Mouse (Mus musculus) cerebellum, adult 9-11 months (tissue): ENCODE results near the gene Bcar1.

ENCODE experiments used
- DNase-seq: peaks from one replicate; pipeline ENCODE4 v3.0.0; 2022

The Bcar1 gene

DNA sequence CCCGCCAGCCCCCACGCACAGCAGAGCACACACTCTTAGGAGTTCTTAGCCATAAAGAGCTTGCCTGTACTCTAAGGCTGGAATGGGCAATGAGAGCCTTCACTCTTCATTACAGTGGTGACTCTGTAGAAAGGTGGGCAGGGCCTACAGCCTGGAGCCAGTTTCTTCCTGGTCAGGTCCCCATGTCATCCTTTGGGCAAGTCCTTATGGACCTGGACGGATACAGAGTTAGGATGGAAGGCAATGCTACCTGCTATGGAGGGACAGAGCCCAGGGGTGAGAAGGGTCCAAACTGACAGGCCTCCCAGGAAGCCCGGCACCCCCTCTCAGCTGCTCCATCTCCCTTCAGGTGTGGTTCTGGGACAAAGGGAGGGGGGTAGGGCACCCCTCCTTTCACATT, 7.8 kb downstream of the Bcar1 start:
- peak; percentile 39 for DNase-seq

DNA sequence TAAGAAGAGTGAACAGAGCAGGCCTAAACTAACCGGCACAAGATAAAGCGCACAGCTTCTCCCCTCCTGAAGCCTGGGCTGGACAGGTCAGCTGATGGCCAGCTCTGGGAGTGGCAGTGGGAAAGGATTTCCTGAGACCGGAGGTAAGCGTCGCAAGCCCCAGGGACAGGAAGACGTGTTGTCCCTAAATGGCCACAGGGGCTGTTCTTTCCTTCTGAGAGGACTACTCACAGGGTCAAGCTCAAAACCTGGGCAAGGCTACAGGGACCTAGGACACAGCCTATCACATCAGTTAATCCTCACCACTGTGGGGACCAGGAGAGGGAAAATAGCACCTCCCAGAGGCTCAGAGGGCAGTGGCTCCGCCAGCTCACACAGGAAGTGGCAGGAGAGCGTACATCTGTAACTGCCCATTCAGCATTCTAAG, 8.3 kb downstream of the Bcar1 start:
- no peak for DNase-seq

DNA sequence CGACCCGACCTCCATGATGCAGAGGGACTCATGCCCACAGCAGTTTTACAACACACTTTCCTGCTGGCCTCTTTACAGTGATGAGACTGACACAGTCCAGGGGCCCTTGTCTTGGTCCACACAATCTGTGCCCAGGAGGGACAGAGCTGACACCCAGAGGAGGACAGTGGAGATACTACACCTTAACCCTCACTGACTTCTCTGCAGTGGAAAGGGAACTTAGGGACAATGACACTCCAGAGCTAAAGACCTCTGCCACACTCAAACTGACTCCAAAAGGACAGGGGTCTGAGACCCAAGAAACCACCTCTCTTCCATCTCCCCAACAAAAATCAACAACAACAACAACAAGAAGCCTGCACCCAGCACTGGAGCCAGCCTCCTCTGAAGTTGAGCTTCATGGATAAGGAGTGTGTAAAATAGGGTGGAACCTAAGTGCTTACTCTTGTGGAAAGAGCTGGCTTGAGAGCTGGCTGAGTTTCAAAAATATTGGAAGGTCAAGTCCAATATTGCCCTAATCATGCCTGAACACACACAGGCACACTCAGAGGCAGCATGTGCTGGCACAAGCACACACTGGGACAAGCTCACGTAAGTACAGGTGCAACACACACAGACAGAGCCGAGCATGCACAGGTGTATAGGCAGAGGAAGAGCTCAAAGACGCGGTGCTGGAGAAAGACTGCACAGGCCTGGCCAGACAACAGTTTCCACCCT, 9.2 kb downstream of the Bcar1 start:
- DNase-seq = peak; percentile 47

DNA sequence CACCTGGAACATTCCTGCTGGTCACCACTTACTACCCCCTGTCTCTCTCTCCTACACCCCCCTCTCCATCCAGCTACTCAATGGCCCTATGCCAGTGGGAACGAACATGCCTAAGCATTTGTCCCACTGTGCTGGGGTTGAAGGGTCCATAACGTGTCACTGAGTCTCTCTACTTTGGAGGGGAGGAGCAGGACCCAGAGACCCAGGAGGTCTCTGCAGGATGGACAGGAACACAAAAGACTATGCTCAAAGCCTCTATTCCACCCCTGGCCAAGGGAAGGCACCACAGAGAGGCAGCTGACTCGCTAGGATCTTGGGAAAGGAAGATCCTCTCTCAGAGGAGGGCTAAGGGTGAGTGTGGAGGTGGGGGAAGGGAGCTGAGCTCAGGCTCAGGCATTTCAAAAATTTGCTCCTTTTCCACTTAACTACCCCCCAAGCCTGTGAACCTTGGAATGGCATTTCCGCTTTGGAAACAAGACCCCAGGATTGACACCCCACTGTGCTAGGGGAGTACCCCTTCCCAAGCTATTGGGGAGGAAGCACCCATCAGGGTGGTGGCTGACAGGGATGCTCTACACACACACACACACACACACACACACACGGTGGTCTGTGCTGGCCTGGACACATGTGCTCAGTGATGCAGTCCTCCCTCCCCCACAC, 9.9 kb downstream of the Bcar1 start:
- DNase-seq = peak; percentile 63

DNA sequence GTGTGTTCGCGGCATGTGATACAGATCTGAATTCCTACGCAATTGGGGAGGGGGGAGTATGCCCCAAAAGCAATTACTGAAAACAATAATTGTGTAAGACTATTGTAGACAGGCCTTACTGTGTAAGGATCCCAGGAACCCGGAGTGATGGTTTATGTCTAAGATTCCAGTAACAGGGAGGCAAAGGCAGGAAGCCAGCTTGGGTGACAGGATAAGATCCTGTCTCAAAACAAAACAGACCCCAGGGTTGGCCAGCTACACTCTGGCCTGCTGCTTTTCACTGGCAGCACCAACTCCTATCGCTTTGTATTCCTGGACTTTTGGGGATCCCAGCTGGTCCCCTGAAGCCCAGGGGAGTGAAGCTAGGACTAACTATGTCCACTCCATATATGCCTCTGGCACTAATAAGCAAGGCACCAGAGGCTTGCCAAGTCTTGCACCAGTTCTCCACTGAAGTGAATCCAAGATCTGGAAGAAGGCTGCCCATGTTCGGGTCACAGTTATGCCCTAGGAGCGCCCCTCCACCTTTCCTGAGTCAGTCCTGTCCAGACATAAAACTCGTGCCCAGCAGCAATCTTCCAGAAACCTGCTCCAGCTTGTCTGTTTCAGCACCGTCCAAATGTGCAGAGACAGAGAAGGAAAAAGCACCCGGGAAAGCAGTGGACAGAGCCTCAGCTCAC, 11.1 kb downstream of the Bcar1 start:
- peak; percentile 59 for DNase-seq

DNA sequence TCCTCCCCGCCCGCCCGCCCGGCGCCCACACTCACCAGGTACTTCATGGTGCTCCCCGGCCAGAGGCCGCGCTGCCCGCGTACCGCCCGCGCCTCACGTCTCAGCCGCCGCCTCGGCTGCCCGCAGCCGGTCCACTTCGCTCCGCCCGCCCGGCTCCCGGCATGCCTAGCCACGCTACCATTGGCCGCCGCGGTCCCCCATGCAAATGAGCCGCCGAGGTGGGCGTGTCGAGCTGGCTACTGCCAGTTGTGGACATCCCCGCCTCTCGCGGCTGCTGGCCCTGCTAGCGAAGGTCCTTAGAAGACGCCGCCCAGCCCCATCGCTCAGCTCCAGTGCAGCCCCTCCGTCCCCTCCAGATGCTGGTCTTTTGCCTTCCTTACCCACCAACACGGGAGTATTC, 11.6 kb downstream of the Bcar1 start:
- peak; percentile 93 for DNase-seq

DNA sequence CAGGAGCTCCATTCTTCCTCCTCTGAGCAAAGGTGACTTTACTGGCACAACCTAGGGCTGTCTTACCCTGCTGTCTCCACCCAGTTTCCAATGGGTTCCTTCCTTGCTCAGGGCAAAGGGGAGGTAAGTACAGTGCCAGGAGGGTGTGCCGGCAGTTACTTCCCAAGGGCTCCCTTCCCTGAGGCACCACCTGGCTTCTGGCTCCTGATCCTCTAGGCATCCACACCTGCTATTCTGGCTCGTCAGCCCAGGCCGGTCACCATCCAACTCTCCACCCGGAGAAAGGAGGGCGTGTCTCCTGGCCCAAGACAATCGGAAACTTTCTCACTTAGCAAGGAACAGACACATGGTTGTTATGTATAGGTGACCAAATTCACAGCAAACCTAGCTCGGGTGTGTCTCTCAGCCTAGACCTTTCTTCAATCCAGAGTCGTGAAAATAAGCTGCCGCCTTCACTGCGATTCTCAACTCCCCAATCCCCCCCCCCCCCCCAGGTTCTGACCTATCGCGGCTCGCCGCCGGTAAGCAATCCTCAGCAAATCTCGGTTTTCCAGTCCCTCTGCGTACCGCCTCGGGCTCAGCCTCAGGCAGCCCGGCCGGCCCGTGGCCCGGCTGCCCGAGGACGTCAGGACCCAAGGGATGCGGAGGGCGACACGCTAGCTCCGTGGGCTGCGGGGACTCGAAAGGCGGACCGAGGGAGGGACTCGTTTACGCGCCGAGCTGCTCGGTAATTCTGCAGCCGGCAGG, 12.2 kb downstream of the Bcar1 start:
- DNase-seq = peak; percentile 72

DNA sequence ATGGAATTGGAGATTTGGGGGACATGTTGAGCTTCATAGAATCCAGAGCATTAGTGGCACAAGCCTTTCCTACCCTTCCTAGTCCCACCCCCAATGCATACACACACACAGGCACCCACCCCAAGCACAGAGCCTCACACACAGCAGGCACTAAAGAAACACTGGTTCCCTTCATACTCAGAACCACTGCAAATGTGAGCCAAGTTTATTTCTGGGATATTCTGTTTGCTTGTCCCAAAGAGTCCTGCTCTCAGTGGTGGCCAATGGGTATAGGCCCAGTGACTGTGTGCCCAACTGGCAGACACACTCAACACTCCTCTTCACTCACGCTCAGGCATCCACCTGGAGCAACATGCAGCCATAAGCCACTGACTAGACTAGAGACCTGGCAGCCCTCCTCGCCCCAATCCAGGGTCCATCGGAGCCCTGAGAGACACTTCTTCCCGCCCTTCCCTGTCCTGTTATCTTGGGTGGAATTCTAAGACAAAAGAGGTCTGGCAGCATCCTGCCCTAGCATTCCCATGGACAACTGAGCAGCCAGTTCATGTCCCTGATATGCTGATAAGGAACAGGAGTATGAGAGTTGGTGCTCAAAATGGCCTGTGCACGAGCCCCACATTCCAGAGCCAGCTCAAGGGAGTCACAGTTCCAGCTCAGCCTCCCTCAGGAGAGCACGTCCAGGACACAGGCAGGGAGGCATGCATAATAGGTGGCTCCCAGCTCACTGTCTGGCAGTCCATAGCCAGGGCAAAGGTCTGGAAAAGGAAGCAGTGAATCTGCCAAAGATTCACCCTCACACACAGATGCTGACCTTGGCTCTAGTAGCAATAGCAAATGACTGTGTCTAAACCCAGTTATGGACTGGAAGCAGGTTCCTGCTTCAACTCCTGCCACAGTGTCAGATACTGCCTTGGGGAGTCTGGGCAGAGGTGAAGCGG, 14.1 kb downstream of the Bcar1 start:
- DNase-seq = peak; percentile 36

DNA sequence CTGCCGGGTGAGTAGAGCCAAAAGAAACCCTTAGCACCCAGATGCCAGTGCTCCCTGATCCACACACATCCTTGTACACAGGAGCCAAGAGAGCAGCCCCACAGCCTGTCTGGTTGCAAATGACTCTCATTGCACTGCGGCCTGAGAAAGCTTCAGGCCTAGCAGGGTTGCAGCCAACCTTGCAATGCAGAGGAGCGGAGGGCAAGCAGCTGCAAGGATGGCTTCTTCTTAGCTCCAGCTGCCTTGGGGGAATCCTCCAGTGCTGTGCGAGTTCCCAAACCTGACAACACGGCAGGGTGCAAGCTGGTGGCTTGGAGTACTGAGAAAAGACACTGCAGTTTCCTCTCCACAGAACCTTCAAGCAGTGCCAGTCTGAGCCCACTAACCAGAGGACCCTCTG, 15.1 kb downstream of the Bcar1 start:
- no peak for DNase-seq

DNA sequence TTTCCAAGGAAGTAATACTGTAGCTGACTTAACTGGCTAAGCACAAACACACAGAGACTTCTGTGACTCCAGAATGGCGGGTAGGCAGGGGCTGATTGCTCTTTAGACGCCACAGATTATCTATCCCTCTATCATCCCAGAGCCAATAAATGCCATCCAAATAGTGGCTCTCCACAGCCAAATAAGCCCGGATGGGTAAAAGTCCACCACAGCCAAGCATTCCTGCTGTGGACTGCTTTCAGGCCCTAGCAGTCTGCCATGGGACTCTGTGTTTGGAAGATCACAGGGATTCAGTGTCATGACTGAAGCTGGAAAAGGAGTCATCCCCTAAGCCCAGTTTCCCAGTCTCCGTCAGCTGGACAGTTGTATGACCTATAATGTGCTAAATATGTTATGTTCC, 16.1 kb downstream of the Bcar1 start:
- DNase-seq = no peak

DNA sequence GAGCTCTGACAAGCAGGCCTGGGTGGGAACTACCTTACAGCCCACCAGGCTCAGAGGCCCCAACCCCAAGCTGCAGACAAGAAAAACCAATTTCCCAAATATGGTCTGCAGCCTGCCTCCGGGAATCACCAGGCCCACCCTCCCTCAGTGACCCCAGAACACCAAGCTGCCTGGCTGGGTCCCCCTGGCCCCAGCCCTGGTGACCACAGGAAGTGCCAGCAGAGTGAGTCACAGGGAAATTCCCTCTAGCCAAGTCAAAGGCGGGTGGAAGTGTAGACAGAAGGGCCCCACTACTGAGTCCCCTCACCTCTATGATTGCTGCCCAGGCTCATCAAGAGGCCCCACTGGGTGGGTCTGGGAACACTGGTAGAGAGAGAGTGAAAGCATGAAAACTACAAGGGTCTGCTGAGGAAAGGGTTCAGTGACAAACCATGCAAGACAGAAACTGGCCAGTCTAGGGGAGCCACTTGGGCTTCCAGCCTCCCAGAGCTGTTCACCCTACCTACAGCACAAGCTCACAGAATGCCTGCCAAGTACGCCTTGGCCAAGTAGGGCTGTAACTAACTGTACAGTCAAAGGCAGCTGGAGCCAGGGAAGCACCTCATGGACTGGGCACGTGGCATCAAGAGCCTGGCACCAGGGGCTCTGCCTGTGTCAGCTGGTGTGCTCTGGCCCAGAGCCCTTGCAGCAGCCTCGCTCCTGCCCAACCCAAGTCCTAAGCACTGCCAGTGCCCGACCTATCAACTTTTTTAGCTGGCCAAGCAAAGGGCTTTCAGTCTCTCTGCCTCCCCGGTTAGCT, 17.3 kb downstream of the Bcar1 start:
- DNase-seq = peak; percentile 83

DNA sequence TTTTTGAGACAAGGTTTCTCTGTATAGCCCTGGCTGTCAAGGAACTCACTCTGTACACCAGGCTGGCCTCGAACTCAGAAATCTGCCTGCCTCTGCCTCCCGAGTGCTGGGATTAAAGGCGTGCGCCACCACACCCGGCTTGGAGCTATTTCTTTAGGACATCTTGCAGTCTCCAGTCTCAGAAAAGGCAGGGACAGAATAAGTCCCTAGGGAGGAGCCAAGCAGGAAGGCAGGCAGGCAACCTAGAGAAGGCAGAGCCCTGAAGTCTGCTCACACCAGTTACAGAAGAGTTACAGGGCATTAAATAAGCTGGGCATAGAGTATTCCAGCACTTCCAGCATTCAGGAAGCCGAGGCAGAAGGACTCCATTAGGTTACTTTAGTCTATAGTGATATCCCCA, 18.3 kb downstream of the Bcar1 start:
- no peak for DNase-seq

DNA sequence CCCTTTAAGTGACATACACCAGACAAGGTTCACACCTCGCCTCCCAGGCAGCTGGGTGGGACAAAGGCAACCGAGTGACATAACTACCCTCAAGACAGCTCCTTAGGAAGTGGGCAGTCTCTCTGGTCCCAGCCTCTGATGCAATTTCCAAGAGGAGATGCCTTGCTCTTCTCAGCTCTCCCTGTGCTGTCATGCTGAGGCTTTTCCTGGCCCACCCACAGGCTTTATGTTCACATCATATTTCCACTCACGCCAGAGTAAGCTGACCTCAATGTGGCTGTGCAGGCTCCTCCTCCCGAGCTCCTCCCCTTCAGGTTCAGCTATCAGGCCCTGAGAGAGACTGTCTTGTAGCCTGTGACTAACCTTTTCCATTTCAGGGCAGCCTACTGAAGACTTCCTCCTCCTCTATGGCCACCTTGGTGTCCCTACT, 23.5 kb downstream of the Bcar1 start:
- peak; percentile 33 for DNase-seq

DNA sequence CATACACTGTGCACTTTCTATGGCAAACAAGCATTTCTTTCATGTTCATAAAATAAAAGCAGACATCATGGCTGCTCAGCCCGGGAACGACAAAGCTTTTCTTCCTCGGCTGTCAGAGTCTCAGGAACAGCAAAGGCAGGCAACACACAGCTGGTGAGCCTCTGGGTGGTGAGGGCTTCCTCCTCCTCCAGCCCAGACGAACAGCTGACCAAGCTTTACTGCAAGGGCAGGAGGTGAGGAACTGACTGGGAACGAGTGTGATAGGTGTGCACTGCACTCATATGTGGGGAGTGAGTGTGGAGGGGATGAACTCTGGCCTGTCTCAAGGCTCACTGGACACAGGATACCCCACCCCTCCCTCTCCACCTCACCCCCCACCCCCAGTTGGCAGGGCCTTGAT, 24.7 kb downstream of the Bcar1 start:
- peak; percentile 28 for DNase-seq

DNA sequence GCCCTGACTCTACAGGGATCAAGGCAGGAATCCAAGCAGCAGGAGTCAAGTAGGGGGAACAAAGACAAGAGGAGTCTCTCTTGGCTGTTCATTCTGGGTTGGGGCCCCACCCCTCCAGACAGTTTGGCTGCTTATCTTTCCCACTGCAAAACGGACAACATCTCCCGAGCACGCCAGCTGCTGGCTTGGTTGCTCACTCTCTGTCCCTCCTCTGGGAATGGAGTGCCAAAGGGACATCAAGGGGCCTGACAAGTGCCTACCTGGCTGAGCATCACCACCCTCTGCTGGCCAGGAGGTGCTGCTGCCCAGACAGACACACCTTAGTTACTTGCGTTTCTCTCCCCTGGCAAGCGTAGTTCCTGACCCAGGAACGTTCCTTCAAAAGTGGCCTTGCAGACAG, 25.7 kb downstream of the Bcar1 start:
- DNase-seq = peak; percentile 69

DNA sequence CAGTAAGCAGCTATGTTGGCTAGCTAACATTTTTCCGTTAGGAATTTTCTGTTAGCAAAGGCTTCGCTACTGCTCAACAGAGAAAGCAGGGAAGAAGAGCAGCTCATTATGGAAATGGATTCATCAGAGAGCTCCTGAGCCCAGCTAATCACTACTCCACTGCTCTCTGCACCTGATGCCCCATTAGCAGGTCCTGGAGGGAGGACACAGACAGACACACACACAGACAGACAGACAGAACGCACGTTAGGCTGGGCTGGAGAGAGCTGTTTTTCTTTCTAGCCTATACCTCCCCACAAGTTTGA, 26.2 kb downstream of the Bcar1 start:
- DNase-seq = no peak

DNA sequence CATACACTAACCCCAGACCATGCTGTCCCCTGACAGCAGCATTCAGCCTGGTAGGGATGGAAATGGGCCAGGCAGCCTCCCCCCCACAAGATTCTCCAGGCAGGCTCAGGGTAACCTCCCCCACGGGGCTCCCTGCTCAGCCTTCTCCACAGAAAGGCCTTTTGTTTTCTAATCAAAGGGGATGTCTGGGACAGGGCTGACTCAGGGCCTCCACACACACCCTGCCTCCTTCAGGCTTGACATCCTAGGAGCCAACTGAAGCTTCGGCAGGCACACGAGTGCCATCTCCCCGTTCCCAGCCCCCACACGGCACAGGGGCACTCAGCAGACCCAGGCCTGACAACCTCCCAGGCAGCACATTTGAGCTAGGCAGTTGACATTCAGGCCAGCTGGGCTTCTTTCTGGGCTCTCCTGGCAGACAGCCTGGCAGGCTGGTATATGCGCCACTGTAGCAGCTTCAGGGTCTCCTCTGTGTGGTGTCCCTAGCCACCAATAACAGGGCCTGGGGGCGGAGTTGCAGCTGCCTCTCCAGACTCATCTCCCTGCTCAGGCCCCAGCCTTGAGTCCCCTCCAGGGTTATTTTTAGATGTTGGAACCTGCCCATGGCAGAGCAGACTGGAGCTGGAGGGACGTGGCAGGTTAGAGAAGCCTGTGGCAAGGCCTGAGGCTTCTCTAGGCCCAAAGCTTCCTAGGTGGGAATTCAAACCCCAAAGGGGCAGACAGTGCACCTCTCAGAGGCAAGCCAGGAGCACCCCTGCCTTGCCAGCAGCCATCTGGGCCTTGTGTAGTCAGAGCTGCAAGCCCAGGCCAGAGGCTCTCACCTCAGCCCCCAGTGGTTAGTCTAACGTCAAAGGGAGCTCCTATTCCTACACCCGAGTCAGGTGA, 26.8 kb downstream of the Bcar1 start:
- peak; percentile 90 for DNase-seq

DNA sequence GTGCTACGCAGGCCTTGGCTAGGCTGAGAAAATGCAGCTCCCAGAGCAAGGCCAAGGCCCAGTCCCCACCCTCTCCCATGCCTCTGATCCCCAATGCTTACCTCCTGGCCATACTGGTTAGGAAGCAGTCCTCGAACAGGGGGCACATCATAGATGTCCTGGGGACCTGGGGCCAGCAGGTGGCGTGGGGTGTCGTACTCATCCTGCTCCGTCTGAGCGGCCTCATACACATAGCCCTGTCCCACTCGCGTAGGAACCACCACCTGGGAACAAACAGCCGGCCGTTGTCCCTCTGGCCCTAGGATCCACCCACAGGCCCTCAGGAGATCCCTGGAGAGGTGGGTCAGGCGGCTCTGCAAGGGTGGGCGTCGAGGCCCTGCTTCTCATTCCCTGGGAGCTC, 28.1 kb downstream of the Bcar1 start:
- peak; percentile 44 for DNase-seq

DNA sequence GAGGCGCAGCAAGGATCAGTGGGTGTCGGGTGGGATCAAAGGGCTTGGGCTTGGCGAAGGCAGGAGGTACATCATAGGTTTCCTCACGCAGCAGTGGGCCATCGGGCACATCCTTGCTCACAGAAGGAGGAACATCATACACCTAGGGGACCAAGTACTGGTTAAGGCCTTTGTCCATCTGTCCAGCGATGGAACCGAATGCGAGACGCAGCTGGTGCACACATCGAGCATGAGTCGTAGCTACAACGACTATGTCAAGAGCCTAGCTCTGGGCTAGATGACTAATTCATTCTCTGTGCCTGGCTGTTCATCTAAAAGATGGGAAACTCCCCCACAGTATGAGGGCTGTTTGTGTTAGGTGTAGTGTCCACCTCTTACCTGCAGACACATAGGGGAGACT, 29.3 kb downstream of the Bcar1 start:
- DNase-seq = no peak

DNA sequence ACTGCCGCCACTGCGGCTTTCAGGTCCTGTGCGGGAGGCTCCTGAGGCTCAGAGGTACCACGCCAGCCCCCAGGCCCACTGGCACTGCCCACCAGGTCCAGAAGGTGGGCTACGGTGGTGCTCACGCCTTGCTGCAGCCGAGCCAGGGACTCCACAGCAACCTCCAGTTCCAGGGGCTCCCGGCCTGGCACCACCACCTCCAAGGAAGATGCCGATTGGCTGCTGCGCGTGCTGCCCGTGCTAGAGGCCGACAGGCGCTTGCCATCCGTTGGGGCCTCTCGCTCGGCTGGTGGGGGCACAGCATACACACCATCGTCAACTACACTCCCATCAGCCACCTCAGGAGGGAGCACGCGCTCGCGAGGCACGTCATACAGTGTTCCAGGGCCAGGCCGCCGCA, 29.8 kb downstream of the Bcar1 start:
- DNase-seq = peak; percentile 48

DNA sequence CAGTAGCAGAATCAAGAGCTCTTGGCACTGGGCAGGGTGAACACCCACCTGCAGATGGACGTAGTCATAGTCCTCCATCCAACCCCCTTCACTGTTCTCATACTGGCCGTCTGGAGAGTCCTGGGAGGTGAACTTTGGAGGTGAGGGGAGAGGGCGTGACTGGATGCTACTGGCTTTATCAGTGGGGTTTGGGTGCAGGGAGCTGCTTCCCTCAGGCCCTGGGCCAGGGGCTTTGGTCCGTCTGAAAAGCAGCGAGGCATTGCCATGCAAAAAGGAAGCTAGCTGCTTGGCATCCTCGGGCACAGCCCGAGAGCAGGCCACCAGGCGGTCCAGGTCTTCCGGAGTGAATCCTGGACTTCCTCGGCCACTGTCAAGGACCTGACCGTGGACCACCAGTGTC, 30.3 kb downstream of the Bcar1 start:
- DNase-seq = peak; percentile 46
